Mouse (Mus musculus) neutrophil, adult 65 days (primary cell): Measurements from ENCODE around the gene Vmn1r169. TPM values are rescaled to one million over a fixed set of nuclear protein-coding genes. Genes with fewer than 3 reads are reported as not detected.

Experiments used
- total RNA-seq: library from RNA; stranded (reverse); gene quantifications from 2 replicates; pipeline ENCODE4 v1.2.4, GENCODE M21; 2023

Vmn1r169 gene
- total RNA-seq = not detected in 2 replicates

GRCm38 (mm10) chr7:23575226-23575625 lies at the start of gene Vmn1r169:
TSS of gene Vmn1r169 (plus strand) at chr7:23575526.

GRCm38 (mm10) chr7:23539432-23539831 lies 35.9 kb upstream of the Vmn1r169 start, which contains the start of gene Vmn1r168:
TSS of gene Vmn1r168 (plus strand) at chr7:23539732.

GRCm38 (mm10) chr7:23605875-23606274 lies 30.5 kb downstream of the Vmn1r169 start, which contains the start of gene Vmn1r170:
TSS of gene Vmn1r170 (plus strand) at chr7:23606175.

Other genes starting within 250 kb of the Vmn1r169 start
- gene Nlrp5, start 189.6 kb upstream of the Vmn1r169 start, total RNA-seq = not detected in 2 replicates
- gene Vmn1r167, start 68.3 kb upstream of the Vmn1r169 start, total RNA-seq = not detected in 2 replicates
- gene Vmn1r168, start 35.8 kb upstream of the Vmn1r169 start, total RNA-seq = not detected in 2 replicates
- gene Vmn1r170, start 30.6 kb downstream of the Vmn1r169 start, total RNA-seq = not detected in 2 replicates
- not detected in 2 replicates for gene Vmn1r171, start 55.2 kb downstream of the Vmn1r169 start, total RNA-seq
- gene Vmn1r172, start 82.8 kb downstream of the Vmn1r169 start, total RNA-seq = not detected in 2 replicates
- gene Vmn1r173, start 125.2 kb downstream of the Vmn1r169 start, total RNA-seq = not detected in 2 replicates
- gene Vmn1r174, start 176.7 kb downstream of the Vmn1r169 start, total RNA-seq = not detected in 2 replicates
- gene Vmn1r175, start 235.1 kb downstream of the Vmn1r169 start, total RNA-seq = not detected in 2 replicates